Mouse (Mus musculus) erythroblast, embryonic 14.5 days (primary cell): ENCODE measurements around the gene Il2rb.

Source experiments
- GATA1 ChIP-seq: IDR thresholded peaks from 2 replicates; pipeline ENCODE4 v1.6.1; 2012; ENCODE audit warnings: low read length, inconsistent platforms, mixed read lengths
- TAL1 ChIP-seq: IDR thresholded peaks from 3 replicates; pipeline ENCODE4 v1.6.1; 2012; ENCODE audit warnings: low read length, inconsistent platforms, mixed read lengths

GRCm38 (mm10) chr15:78533346-78533835 lies 38.3 kb upstream of the Il2rb start:
- TF ChIP-seq GATA1 (no peak), TAL1 (no peak)
